Mouse (Mus musculus) cortical plate, adult 2 months (tissue): ENCODE measurements around the gene Pet117.

Experiments used
- CTCF ChIP-seq: fragments of 200-500 bp; IDR thresholded peaks from 2 replicates; pipeline ENCODE4 v1.5.1; 2011; ENCODE audit warnings: mild to moderate bottlenecking, control low read depth, low read length; ENCODE audit not compliant: insufficient read depth; ENCODE audit errors: extremely low read depth
- POLR2A ChIP-seq: fragments of 200-500 bp; IDR thresholded peaks from 2 replicates; pipeline ENCODE4 v1.6.1; 2011; ENCODE audit warnings: mild to moderate bottlenecking, low read length, control low read depth; ENCODE audit not compliant: insufficient read depth; ENCODE audit errors: extremely low read depth

DNA sequence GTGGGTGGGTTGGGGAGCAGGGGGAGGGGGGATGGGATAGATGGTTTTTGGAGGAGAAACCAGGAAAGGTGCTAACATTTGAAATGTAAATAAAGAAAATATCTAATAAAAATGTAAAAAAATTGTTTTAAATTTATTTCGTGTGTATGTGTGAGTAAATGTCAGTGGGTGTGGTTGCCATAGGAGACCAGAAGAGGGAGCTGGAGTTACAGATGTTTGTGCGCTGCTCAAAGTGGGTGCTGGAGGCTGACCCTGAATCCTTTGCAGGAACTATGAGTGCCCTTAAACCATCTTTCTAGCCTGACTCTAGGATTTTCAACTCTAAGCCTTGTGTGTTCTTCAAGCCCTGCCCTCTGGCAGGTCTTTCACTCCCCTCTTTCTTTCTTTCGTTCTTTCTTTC, 20.3 kb upstream of the Pet117 start:
- TF ChIP-seq POLR2A (no peak), CTCF (no peak)
